Mouse (Mus musculus) kidney, adult 2 months (tissue): ENCODE results near the gene Wipi1.

ENCODE experiments used
- CTCF ChIP-seq: fragments of 200-500 bp; conservative IDR thresholded peaks from 2 replicates; pipeline ENCODE4 v1.5.1; 2011; ENCODE audit warnings: low read depth, mild to moderate bottlenecking, control low read depth, low read length, moderate library complexity, mixed read lengths; ENCODE audit not compliant: insufficient read depth, insufficient read length
- POLR2A ChIP-seq: fragments of 200-500 bp; IDR thresholded peaks from one replicate; pipeline ENCODE4 v1.6.1; 2011; ENCODE audit warnings: low read depth, low read length, control low read depth

DNA sequence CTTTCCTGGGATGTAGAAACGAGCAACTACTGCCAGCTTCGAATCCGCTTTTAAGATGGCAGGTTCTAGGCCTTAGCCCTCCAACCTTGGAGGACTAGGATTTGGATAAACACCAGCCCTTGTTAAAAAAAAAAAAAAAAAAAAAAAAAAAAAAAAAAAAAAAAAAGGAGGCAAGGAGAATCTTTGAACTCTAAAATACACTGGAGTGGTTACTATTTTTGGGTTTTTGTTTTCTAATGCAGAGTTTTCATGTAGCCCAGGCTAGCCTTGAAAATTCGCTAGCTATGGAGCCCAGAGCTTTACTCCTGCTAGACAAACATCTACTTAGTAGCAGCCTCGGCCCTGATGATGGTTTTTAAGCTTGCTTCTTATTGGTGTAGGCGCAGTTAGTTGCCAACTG is 4.2 kb downstream of the Wipi1 start:
- TF ChIP-seq CTCF (no peak), POLR2A (no peak)
